Mouse (Mus musculus): ENCODE data around the gene Fgf2. TPM values are rescaled to one million over a fixed set of nuclear protein-coding genes. Genes with fewer than 3 reads are reported as not detected.

Fgf2 gene
- polyA plus RNA-seq, 1 experiment from 2014 or later = 3.1 TPM

DNA sequence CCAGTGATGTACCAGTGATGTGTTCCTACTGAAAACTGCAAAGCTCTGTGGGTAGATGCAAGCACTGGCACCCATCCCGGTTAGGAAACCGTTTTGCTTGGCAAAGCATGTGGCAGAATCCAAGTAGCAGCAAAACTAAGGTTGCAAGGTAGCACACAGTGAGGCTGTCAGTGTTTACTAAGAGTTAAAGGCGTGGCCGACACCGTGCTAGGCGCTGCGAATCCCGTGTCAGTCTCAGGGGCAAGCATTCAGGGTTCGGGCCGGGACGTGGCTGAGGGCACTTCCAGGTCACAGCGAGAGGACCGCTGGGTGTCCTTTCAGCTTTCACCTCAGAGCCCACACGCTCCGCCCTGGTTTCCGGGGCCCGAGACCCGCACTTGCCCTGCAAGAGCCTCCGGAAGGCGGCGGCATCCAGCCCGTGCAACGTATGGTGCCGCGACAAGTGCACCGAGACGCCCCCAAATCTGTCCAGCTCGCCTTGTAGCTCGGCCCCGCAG lies 70.9 kb downstream of the Fgf2 start:
- H3K4me2 ChIP-seq = peak overlapping the region; percentile 81
- under 1% methylated on average over 30 of the region's 30 CpGs for WGBS
- no peaks in the 10 kb centered on the region for H3K27me3 ChIP-seq (replicated peaks)
- no peaks in the 10 kb centered on the region for H3K36me3 ChIP-seq
- ATAC-seq (ENCODE audit: insufficient number of reproducible peaks, low FRiP score) = peak; percentile 23
- H3K9me3 ChIP-seq (replicated peaks) = no peaks in the 10 kb centered on the region
- peak overlapping the region; percentile 85 for H3K4me3 ChIP-seq
- H3K4me1 ChIP-seq (replicated peaks) = peaks cover 11% of the 10 kb centered on the region
- H3K27ac ChIP-seq (ENCODE audit: poor library complexity, severe bottlenecking) = peak overlapping the region; percentile 93
- peak overlapping the region; percentile 84 for H3K9ac ChIP-seq

DNA sequence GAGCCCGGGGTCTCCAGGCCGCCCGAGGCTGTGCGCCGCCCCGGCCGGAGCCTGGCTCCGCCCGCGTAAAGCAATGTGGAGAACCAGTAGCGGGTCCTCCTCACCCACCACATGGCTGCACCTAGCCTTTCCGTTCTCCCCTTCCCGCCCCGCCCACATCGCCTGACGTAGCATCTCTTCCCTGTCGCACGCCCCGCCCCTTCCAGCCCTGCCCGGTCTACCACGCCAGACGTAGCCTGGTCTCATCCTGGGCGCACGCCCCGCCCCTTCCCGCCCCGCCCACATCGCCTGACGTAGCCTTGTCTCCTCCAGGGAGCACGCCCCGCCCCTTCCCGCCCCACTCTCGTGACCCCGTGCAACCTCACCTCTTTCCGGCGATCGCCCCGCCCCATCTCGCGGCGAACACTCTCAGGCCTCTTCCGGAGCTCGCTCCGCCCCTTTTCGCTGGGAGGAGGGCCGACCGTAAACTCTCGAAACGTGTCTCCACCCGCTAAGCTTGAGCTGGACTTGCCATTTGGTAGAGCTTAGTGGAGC lies 71.4 kb downstream of the Fgf2 start, which contains the start of gene Spata5:
Spata5 (plus strand) TSS at position 439 of the 534 bp plus-strand sequence.
- H3K9ac ChIP-seq = peak within 1 kb of the TSS; percentile 86
- ATAC-seq (ENCODE audit: insufficient number of reproducible peaks, low FRiP score) = peak; percentile 98
- H3K4me1 ChIP-seq (replicated peaks) = peaks cover 11% of the 10 kb centered on the region
- no peaks in the 10 kb centered on the region for H3K27me3 ChIP-seq (replicated peaks)
- WGBS = under 1% methylated on average over 49 of the region's 50 CpGs
- peak within 1 kb of the TSS; percentile 88 for H3K4me2 ChIP-seq
- peak within 1 kb of the TSS; percentile 93 for H3K27ac ChIP-seq (ENCODE audit: poor library complexity, severe bottlenecking)
- no peaks in the 10 kb centered on the region for H3K36me3 ChIP-seq
- H3K4me3 ChIP-seq = peak within 1 kb of the TSS; percentile 85
- no peaks in the 10 kb centered on the region for H3K9me3 ChIP-seq (replicated peaks)

DNA sequence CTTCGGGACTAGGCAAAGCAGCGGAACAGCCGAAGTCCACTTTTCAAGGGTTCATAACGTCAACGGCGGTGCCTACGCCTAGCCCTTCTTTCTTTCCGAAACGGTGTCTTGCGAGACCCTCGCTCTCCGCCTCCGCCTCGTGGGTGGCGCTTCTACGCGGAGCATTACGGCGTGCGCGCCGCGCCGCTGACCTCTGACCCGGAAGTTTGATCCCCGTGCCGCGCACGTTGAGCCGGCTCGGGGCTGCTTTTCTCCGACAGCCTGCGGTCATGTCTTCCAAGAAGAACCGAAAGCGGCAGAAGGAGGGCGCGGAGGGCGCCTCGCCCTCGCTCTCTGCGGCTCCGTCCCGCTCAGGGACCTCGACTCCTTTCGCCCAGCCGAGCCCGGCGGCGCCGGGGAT lies 71.9 kb downstream of the Fgf2 start, which contains the start of gene Nudt6:
Nudt6 (minus strand) TSS at position 140 of the 400 bp plus-strand sequence.
- H3K27ac ChIP-seq (ENCODE audit: poor library complexity, severe bottlenecking) = peak within 1 kb of the TSS; percentile 93
- peak within 1 kb of the TSS; percentile 85 for H3K4me3 ChIP-seq
- peak within 1 kb of the TSS; percentile 88 for H3K4me2 ChIP-seq
- no peaks in the 10 kb centered on the region for H3K36me3 ChIP-seq
- peaks cover 11% of the 10 kb centered on the region for H3K4me1 ChIP-seq (replicated peaks)
- H3K27me3 ChIP-seq (replicated peaks) = no peaks in the 10 kb centered on the region
- WGBS = under 1% methylated on average over 50 of the region's 50 CpGs
- peak; percentile 88 for ATAC-seq (ENCODE audit: insufficient number of reproducible peaks, low FRiP score)
- no peaks in the 10 kb centered on the region for H3K9me3 ChIP-seq (replicated peaks)
- peak within 1 kb of the TSS; percentile 86 for H3K9ac ChIP-seq

DNA sequence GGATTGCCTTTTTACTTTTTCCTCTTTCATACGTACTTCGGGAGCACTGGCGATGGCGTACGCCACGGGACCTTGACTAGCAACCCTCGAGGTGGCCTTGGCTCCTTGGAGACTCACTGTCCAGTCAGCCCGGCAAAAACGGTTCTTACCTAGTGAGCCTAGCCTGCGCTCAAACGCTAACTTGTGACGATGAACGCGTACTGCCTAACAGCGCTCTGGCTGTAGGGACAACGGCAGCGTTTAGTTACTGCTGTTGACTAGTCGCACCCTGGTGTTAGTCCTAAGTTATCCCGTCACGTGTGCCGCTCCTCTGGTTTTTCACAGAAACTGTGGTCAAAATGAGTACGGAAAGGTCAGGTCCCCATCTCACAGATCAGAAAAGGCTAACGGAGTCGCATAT lies 72.5 kb downstream of the Fgf2 start:
- peak overlapping the region; percentile 86 for H3K9ac ChIP-seq
- no peaks in the 10 kb centered on the region for H3K9me3 ChIP-seq (replicated peaks)
- H3K27ac ChIP-seq (ENCODE audit: poor library complexity, severe bottlenecking) = peak overlapping the region; percentile 83
- peak overlapping the region; percentile 88 for H3K4me2 ChIP-seq
- no peaks in the 10 kb centered on the region for H3K27me3 ChIP-seq (replicated peaks)
- ATAC-seq (ENCODE audit: insufficient number of reproducible peaks, low FRiP score) = no peak
- H3K4me1 ChIP-seq (replicated peaks) = peaks cover 11% of the 10 kb centered on the region
- WGBS = under 1% methylated on average over 24 of the region's 24 CpGs
- H3K36me3 ChIP-seq = peaks cover 4% of the 10 kb centered on the region
- H3K4me3 ChIP-seq = peak overlapping the region; percentile 85

DNA sequence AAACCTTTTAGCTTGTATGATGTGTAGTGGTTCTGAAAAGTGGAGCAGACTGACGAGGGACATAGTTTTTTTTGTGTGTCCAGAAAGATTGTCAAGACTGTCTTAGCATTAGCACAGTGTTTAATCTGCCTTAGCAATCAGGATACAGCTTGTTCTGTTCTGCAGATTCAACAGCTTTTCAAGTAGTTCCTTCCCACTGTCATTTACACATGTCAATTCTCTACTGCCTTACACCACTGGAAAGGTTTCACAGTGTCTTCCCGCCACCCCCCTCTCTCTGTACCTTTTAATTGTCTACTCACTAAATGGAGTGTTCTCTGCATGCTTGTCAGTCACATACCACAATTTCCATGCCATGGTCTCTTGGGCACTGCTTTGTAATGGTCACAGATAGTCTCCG lies 73.0 kb downstream of the Fgf2 start:
- Histone ChIP-seq H3K9me3 (replicated peaks) (no peaks in the 10 kb centered on the region), H3K4me1 (replicated peaks) (peaks cover 11% of the 10 kb centered on the region), H3K27ac (ENCODE audit: poor library complexity, severe bottlenecking) (no peak overlapping the region), H3K4me2 (peak overlapping the region; percentile 88), H3K27me3 (replicated peaks) (no peaks in the 10 kb centered on the region), H3K9ac (peak overlapping the region; percentile 86), H3K36me3 (peaks cover 7% of the 10 kb centered on the region), H3K4me3 (peak overlapping the region; percentile 85)
- ATAC-seq (ENCODE audit: insufficient number of reproducible peaks, low FRiP score) = no peak
- 18% methylated on average over 3 of the region's 3 CpGs for WGBS

DNA sequence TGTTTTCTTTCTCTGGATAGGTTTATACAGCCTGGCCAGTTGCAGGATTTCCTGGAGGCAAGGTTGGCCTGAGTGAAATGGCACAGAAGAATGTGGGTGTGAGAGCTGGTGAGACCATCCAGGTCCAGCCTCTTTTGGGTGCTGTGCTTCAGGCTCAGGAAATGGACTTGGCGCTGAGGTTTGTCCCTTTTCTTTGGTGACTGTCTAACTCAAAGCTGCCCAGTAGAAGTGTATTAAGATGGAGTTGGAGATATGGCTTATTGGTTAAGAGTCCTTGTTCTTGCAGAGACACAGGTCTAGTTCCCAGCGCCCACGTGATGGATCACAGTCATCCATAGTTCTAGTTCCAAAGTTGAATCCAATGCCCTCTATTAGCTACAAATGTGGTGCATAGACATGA lies 77.9 kb downstream of the Fgf2 start:
- Histone ChIP-seq H3K4me1 (replicated peaks) (peaks cover 4% of the 10 kb centered on the region), H3K9ac (no peak overlapping the region), H3K27ac (ENCODE audit: poor library complexity, severe bottlenecking) (no peak overlapping the region), H3K36me3 (peaks cover 23% of the 10 kb centered on the region), H3K9me3 (replicated peaks) (no peaks in the 10 kb centered on the region), H3K27me3 (replicated peaks) (no peaks in the 10 kb centered on the region), H3K4me3 (no peak overlapping the region), H3K4me2 (no peak overlapping the region)
- WGBS = 92% methylated on average over 3 of the region's 3 CpGs
- no peak for ATAC-seq (ENCODE audit: insufficient number of reproducible peaks, low FRiP score)

DNA sequence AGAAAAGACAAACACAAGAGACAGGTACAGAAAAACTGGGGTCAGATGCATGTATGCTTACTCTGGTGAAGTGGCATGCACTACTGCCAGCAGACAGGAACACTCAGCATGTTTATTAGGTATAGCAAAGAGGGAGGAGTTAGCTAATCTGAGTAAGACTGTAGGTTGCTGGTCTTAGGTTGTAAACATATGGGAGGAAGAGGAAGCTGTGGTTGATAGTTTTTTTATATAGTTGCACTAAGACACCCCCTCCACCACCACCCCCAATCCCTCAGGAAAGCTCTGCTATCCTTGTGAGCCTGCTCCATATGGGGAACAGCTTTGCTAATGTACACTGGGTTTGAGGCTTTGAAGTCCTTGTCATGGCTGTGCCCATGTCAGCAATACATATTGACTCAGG lies 82.2 kb downstream of the Fgf2 start:
- Histone ChIP-seq H3K9ac (no peak overlapping the region), H3K27me3 (replicated peaks) (no peaks in the 10 kb centered on the region), H3K27ac (ENCODE audit: poor library complexity, severe bottlenecking) (no peak overlapping the region), H3K4me2 (no peak overlapping the region), H3K36me3 (peaks cover 27% of the 10 kb centered on the region), H3K4me1 (replicated peaks) (no peaks in the 10 kb centered on the region), H3K9me3 (replicated peaks) (no peaks in the 10 kb centered on the region), H3K4me3 (no peak overlapping the region)
- no peak for ATAC-seq (ENCODE audit: insufficient number of reproducible peaks, low FRiP score)

DNA sequence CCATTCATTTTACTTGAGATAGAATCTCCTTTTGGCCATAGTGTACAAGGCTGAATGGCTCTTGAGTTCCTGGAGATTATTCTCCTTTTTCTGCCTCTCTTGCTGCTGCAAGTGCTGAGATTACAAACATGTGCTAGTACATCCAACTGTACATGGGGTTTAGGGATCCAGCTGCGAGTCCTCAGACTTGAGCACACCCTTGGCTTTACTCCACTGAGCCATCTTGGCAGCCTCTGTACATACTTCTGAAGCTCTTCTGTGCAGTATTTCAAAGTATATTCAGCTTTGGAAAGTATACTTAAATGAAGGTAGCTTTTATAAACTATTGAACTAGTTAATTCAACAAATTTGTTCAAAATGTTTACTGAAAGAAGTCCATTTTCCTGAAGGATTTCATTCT lies 91.6 kb downstream of the Fgf2 start:
- Histone ChIP-seq H3K27me3 (replicated peaks) (no peaks in the 10 kb centered on the region), H3K9ac (no peak overlapping the region), H3K27ac (ENCODE audit: poor library complexity, severe bottlenecking) (no peak overlapping the region), H3K4me2 (no peak overlapping the region), H3K36me3 (peaks cover 27% of the 10 kb centered on the region), H3K4me3 (no peak overlapping the region), H3K4me1 (replicated peaks) (no peaks in the 10 kb centered on the region), H3K9me3 (replicated peaks) (no peaks in the 10 kb centered on the region)
- WGBS = 90% methylated on average over 1 of the region's 1 CpGs
- ATAC-seq (ENCODE audit: insufficient number of reproducible peaks, low FRiP score) = no peak

DNA sequence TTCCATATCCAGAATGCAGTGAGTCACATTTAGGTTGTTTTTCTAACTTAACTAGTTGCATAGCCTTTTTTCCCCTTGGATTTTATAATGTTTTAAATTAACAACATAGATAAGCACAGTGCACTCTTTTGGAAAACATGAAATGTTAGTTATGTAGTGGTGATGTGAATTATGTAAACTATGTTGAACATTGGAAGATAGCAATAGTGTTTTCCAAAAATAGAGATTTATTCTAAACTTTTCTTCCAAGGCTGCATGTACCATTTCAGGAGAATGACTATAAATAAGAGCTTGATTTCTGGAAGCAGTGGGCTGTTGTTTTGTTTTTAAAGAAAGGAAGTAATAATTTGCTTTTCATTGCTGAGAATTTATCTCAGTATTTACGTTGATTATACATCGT lies 95.3 kb downstream of the Fgf2 start:
- Histone ChIP-seq H3K27me3 (replicated peaks) (no peaks in the 10 kb centered on the region), H3K9me3 (replicated peaks) (no peaks in the 10 kb centered on the region), H3K4me1 (replicated peaks) (no peaks in the 10 kb centered on the region), H3K4me3 (no peak overlapping the region), H3K27ac (ENCODE audit: poor library complexity, severe bottlenecking) (no peak overlapping the region), H3K36me3 (peaks cover 23% of the 10 kb centered on the region), H3K4me2 (no peak overlapping the region), H3K9ac (no peak overlapping the region)
- 97% methylated on average over 2 of the region's 2 CpGs for WGBS
- ATAC-seq (ENCODE audit: insufficient number of reproducible peaks, low FRiP score) = no peak

DNA sequence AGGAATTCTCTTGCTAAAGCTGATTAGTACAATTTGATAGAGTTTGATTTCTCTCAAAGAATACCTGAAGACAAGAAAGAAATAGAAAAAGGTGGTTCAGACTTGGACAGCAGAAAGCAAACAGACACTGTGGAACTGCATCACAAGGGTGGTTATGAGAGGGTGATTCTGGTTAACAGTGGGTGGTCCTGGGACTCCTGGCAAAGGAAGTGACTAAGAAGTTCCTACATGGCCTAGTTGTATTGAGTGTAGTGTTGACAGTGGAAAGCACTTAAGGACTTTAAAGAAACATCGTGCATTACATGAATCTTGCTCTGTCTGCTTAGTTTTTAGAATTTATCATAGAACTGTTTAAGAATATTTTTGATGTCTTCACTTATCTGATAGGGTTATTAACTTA lies 107.8 kb downstream of the Fgf2 start:
- WGBS = 41% methylated on average over 1 of the region's 1 CpGs
- no peak overlapping the region for H3K27ac ChIP-seq (ENCODE audit: poor library complexity, severe bottlenecking)
- H3K4me3 ChIP-seq = no peak overlapping the region
- ATAC-seq (ENCODE audit: insufficient number of reproducible peaks, low FRiP score) = no peak
- H3K9ac ChIP-seq = no peak overlapping the region
- H3K9me3 ChIP-seq (replicated peaks) = no peaks in the 10 kb centered on the region
- H3K4me1 ChIP-seq (replicated peaks) = no peaks in the 10 kb centered on the region
- no peaks in the 10 kb centered on the region for H3K27me3 ChIP-seq (replicated peaks)
- H3K36me3 ChIP-seq = peaks cover 4% of the 10 kb centered on the region; the same call in 1 of the 2 replicates
- H3K4me2 ChIP-seq = no peak overlapping the region

Measured in heart, embryonic 12.5 days (tissue).